Mouse (Mus musculus) megakaryocyte, embryonic 14.5 days (primary cell): ENCODE measurements around the gene Ptprn2.

ENCODE experiments used
- FLI1 ChIP-seq: IDR thresholded peaks from 2 replicates; pipeline ENCODE4 v1.6.1; 2012; ENCODE audit warnings: low read length, inconsistent platforms, mixed read lengths
- GATA1 ChIP-seq: IDR thresholded peaks from 3 replicates; pipeline ENCODE4 v1.6.1; 2012; ENCODE audit warnings: mixed read lengths, low read length, inconsistent platforms, borderline replicate concordance

DNA sequence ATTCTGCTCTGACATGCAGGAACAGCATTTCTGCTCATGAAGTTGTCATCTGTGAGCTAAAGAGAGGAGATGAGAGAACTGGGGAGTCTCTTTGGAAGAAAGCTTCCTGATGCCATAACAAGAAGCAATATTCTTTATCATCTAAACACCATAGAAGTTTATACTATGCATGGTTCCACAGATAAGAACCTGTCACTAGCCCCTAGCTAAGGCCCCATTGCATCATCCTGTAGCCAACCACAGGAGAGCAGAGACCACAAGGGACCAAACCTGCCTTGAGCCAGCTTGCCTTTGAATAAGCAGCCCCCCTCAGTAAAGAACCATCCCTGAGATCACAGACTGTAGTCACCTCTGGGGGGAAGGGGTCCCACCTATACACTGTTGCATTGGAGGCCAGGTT, 612.8 kb downstream of the Ptprn2 start:
- TF ChIP-seq GATA1 (no peak), FLI1 (no peak)
